Mouse (Mus musculus): Measurements from ENCODE around the gene Zfp106. TPM values are rescaled to one million over a fixed set of nuclear protein-coding genes. Genes with fewer than 3 reads are reported as not detected.
A peak's percentile ranks its signal among the peaks of the same experiment; 100 is the strongest.
"Not testable (repeated sequence)": the region's sequence is repeated elsewhere in the genome, so short reads cannot be mapped to it uniquely, and the experiment has no call there.

Zfp106 gene
- polyA plus RNA-seq, 1 experiment from 2014 or later, result 40.0 TPM

DNA sequence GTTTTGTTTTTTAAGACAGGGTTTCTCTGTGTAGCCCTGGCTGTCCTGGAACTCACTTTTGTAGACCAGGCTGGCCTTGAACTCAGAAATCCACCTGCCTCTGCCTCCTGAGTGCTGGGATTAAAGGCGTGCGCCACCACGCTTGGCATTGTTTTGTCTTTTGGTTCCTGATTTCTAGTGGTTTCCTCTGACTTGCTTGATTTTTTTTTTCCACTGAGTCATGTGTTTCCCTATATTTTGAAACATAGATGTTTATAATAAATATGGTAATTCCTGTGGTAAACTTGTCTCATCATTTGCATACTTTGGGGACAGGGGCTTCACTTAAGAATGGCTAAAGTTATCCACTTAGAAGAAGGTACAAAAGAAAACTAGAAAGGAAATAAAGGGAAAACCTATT is 8.5 kb upstream of the Zfp106 start:
- not testable (repeated sequence) for H3K27me3 ChIP-seq (replicated peaks); H3K9ac ChIP-seq; H3K4me2 ChIP-seq; H3K9me3 ChIP-seq; ATAC-seq (ENCODE audit: extremely low read depth, insufficient number of reproducible peaks, low FRiP score, low TSS enrichment); H3K27ac ChIP-seq (replicated peaks); H3K4me3 ChIP-seq
- peaks cover 13% of the 10 kb centered on the region for H3K4me1 ChIP-seq
- WGBS, result 90% methylated on average over 3 of the region's 3 CpGs
- H3K36me3 ChIP-seq, result peaks cover 15% of the 10 kb centered on the region

DNA sequence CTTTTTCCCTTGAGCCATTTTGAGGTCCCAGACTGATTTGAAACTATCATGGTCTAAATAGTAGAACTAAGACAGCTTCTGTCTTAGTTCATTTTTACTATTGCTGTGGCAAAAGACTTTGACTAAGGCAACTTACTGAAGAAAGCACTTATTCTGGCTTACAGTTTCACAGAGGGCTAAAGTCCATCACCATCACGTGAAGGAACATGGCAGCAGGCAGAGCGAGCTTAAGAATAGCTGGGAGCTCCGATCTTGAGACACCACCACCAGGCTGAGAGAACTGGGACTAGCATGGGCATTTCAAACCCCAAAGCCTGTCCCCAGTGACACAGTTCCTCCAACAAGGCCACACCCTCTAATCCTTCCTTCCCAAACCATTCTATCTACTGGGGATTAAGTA is 7.4 kb upstream of the Zfp106 start:
- 95% methylated on average over 3 of the region's 3 CpGs for WGBS

DNA sequence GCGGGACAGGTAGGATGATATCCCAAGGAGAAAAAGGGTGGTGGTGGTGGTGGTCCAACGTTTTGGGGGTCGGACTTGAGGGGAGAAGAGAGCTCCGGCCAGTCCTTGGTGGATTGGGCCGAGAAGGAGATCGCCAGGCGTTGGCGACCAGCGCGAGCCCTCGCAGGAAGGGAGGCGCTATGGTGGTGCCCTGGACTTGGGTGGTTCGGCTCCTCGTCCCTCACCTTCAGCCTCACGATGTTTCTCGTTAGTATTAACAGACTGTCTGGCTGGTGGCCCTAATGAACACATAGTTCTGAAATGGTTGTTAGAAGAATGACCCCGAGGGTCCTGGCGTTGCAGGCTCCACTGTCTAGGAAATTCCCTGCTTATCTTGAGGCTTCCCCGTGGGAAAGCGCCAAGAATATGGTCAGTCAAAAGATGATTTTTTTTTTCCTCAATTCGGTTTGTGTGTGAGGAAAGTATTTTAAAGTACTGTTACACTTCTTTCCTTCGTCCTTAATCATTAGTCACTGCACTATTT is 4.2 kb upstream of the Zfp106 start:
- Histone ChIP-seq H3K4me1 (peaks cover 20% of the 10 kb centered on the region), H3K36me3 (peaks cover 15% of the 10 kb centered on the region), H3K27ac (replicated peaks) (peak overlapping the region; percentile 90), H3K4me2 (peak overlapping the region; percentile 87), H3K4me3 (peak overlapping the region; percentile 81), H3K27me3 (replicated peaks) (no peaks in the 10 kb centered on the region), H3K9ac (peak overlapping the region; percentile 89), H3K9me3 (no peaks in the 10 kb centered on the region)
- peak; percentile 75 for ATAC-seq (ENCODE audit: extremely low read depth, insufficient number of reproducible peaks, low FRiP score, low TSS enrichment)
- 0% methylated on average over 22 of the region's 22 CpGs for WGBS

More for the DNA sequence above, 7.4 kb upstream of the Zfp106 start:
- no peak for ATAC-seq (ENCODE audit: extremely low read depth, insufficient number of reproducible peaks, low FRiP score, low TSS enrichment)
- Histone ChIP-seq H3K27me3 (replicated peaks) (no peaks in the 10 kb centered on the region), H3K4me3 (no peak overlapping the region), H3K9me3 (no peaks in the 10 kb centered on the region), H3K27ac (replicated peaks) (no peak overlapping the region), H3K4me2 (no peak overlapping the region), H3K36me3 (peaks cover 15% of the 10 kb centered on the region), H3K4me1 (peaks cover 16% of the 10 kb centered on the region), H3K9ac (no peak overlapping the region)

DNA sequence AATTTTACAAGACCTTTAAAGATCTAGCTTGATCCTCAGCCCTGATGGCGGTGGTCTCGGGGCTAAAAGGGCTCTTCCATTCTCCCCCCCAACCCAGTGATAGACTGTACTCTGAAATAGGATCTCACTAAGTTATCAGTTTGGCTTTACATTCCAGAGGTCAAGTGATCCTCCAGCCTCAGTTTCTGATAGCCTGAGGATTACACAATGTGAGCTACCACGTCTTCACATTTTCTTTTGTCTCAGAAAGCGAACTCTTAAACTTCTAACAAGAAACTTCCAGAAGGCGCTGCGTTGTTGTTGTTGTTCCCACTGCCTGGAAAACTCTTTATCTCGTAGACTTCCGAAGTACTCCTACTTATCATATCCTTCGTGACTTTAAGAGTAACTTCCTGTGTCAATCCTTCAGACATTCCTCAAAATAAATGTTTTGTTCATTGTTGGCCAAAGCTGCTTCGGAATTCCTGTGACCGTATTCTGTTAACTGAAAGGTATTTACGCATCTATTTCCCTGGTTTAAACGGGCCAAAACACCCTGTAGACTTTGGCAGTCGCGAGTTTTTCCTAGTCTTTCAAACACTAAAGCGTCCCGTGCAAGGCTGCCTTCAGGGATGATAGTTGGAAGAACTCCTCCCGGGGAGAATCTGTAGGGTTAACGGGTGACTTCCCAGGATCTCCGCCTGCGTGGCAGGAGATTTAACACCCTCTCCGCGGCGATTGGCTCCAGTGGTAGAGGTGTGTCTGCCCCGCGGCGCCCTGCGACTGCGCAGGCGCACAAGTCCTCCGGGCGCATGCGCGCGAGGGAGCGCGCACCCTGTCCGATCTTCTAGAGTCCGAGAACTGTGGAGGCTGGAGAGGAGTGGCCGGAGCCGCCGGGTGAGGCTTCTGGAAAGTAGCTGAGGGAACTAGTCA is 3.5 kb upstream of the Zfp106 start, which contains the start of gene Snap23:
Gene Snap23 (plus strand): TSS at position 786 of the 912 bp plus-strand sequence.
- Histone ChIP-seq H3K4me3 (peak within 1 kb of the TSS; percentile 81), H3K9me3 (no peaks in the 10 kb centered on the region), H3K4me1 (peaks cover 27% of the 10 kb centered on the region), H3K9ac (peak within 1 kb of the TSS; percentile 89), H3K36me3 (peaks cover 14% of the 10 kb centered on the region), H3K27ac (replicated peaks) (peak within 1 kb of the TSS; percentile 90), H3K27me3 (replicated peaks) (no peaks in the 10 kb centered on the region), H3K4me2 (peak within 1 kb of the TSS; percentile 87)
- ATAC-seq (ENCODE audit: extremely low read depth, insufficient number of reproducible peaks, low FRiP score, low TSS enrichment), result peak; percentile 92
- under 1% methylated on average over 42 of the region's 42 CpGs for WGBS

DNA sequence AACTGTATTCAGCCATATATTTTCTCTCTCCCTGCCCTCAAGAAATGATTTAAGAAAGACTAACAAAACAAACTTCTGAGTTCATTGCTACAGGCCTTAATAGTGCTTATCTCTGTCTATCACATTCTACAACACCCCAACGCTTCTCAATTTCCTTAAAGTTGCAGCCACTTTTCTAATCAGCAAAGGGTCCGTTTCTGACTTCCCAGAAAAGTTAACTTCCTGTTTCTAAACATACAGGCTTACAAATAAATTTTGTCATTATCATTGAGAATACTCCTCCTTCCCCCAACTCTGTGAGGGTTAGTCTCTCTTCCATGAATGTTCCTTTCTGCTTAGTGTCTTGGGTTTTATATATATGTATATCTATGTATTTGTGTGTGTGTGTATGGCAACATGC is 1.7 kb upstream of the Zfp106 start:
- no peak overlapping the region for H3K4me2 ChIP-seq
- H3K4me3 ChIP-seq, result no peak overlapping the region
- WGBS, result 64% methylated on average over 2 of the region's 2 CpGs
- H3K27ac ChIP-seq (replicated peaks), result no peak overlapping the region
- no peak for ATAC-seq (ENCODE audit: extremely low read depth, insufficient number of reproducible peaks, low FRiP score, low TSS enrichment)
- H3K9me3 ChIP-seq, result no peaks in the 10 kb centered on the region
- peaks cover 8% of the 10 kb centered on the region for H3K36me3 ChIP-seq
- H3K27me3 ChIP-seq (replicated peaks), result no peaks in the 10 kb centered on the region
- H3K4me1 ChIP-seq, result peaks cover 33% of the 10 kb centered on the region
- H3K9ac ChIP-seq, result no peak overlapping the region

DNA sequence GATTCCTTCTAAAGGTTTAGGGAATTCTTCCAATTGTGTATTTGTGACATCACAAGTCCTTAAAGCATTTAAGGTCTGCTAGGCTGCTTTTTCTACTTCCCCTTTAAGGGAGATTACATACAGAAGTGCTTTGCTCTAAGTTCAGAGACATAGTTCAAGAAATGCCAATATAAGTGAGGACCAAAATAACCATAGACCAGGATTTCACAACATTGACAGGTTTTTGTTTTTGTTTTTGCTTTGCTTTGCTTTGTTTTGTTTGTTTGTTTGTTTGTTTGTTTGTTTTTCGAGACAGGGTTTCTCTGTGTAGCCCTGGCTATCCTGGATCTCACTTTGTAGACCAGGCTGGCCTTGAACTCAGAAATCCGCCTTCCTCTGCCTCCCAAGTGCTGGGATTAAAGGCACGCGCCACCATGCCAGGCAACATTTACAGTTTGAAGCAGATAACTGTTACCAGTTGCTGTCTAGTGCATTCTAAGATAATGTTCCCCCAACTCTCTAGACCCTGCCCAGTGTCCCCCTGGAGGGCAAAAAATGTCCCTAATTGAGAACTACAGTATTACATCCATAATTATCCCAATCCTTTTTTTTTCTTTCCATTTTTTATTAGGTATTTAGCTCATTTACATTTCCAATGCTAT is 1.0 kb upstream of the Zfp106 start:
- not testable (repeated sequence) for H3K36me3 ChIP-seq; H3K9me3 ChIP-seq; H3K9ac ChIP-seq; H3K27ac ChIP-seq (replicated peaks); H3K27me3 ChIP-seq (replicated peaks); ATAC-seq (ENCODE audit: extremely low read depth, insufficient number of reproducible peaks, low FRiP score, low TSS enrichment); H3K4me3 ChIP-seq; H3K4me2 ChIP-seq
- 90% methylated on average over 4 of the region's 4 CpGs for WGBS
- H3K4me1 ChIP-seq, result peaks cover 33% of the 10 kb centered on the region

DNA sequence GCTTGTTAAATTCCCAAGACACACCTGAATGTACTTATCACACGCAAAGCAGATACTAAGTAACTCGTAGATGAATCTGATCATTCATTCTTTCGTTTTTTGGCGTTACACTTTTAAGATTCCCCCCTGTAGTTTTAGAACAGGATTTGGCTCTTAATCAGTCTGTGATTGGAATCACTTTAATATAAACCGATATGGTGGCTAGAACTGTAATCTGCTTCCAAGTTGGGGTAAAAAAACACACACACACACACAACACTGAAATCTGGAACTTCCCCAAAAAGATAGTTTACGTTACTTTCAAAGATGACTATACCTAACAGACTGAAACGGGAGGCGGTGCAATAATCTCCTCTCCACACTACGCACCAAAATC is 796 bp downstream of the Zfp106 start:
- Histone ChIP-seq H3K27me3 (replicated peaks) (no peaks in the 10 kb centered on the region), H3K4me3 (peak overlapping the region; percentile 75), H3K27ac (replicated peaks) (peak overlapping the region; percentile 77), H3K4me1 (peaks cover 20% of the 10 kb centered on the region), H3K36me3 (peaks cover 10% of the 10 kb centered on the region), H3K9me3 (no peaks in the 10 kb centered on the region), H3K4me2 (peak overlapping the region; percentile 77), H3K9ac (peak overlapping the region; percentile 91)
- WGBS, result 19% methylated on average over 9 of the region's 9 CpGs
- ATAC-seq (ENCODE audit: extremely low read depth, insufficient number of reproducible peaks, low FRiP score, low TSS enrichment), result no peak

DNA sequence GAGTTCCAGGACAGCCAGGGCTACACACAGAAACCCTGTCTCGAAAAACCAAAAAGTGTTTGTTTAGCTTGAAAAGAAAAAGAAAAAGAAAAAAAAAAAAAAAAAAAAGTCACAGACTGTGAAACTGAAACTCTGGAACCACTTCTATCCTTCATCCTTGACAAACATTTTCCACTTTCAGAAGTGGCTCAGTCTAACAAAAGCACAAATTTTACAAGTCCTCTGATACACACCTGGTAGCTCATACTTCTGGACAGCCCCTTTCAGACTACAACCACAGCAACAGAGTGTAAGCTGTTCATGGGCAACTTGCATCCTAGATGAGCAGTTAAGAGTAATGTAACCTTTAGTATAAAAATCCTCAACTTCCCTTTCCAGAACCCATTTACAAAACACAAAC is 2.1 kb downstream of the Zfp106 start:
- H3K4me3 ChIP-seq, result no peak overlapping the region
- H3K27ac ChIP-seq (replicated peaks), result no peak overlapping the region
- 88% methylated on average over 1 of the region's 1 CpGs for WGBS
- H3K36me3 ChIP-seq, result peaks cover 20% of the 10 kb centered on the region
- H3K9ac ChIP-seq, result no peak overlapping the region; the same call in 1 of the 2 replicates
- H3K27me3 ChIP-seq (replicated peaks), result no peaks in the 10 kb centered on the region
- H3K4me2 ChIP-seq, result peak overlapping the region; percentile 77; the same call in 1 of the 2 replicates
- no peak for ATAC-seq (ENCODE audit: extremely low read depth, insufficient number of reproducible peaks, low FRiP score, low TSS enrichment)
- peaks cover 18% of the 10 kb centered on the region for H3K4me1 ChIP-seq
- no peaks in the 10 kb centered on the region for H3K9me3 ChIP-seq

DNA sequence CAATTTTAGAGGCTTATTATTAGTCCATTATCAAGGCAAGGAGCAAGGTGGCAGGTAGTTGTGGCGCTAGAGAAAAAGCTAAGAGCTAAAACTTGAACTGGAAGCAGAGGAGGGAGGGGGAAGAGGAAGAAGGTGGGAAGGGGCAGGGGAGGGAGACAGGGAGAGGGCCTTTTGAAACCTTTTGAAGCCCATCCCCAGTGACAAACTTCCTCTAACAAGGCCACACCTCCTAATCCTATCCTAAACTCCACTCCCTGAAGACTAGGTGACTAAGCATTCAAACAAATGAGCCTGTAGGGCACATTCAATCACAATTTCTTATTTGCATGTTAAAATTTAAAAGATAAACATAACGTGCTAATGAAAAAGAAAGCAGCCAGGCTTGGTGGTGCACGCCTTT is 4.8 kb downstream of the Zfp106 start:
- Histone ChIP-seq H3K36me3 (peaks cover 40% of the 10 kb centered on the region), H3K9me3 (no peaks in the 10 kb centered on the region), H3K4me3 (no peak overlapping the region), H3K9ac (no peak overlapping the region), H3K27me3 (replicated peaks) (no peaks in the 10 kb centered on the region), H3K4me1 (peaks cover 15% of the 10 kb centered on the region), H3K27ac (replicated peaks) (no peak overlapping the region), H3K4me2 (no peak overlapping the region)
- WGBS, result 70% methylated on average over 3 of the region's 3 CpGs
- no peak for ATAC-seq (ENCODE audit: extremely low read depth, insufficient number of reproducible peaks, low FRiP score, low TSS enrichment)

DNA sequence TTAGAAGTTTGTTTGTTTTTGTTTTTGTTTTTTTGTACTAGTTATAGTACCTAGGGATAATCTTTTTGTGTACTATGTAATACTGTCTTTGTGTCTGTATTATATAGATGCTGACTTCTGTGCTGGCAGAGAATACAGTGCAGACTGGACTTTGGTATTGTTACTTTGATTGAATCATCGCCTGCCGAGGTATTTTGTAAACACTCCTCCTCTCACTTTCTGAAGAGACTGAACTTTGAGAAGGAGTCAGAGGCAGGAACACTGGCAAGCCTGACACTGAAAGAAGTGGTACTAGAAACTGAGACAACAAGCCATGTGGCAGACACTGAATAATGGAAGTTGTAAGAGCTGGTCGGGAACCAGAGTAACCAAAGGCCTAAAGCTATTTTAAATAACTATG is 6.8 kb downstream of the Zfp106 start:
- H3K27me3 ChIP-seq (replicated peaks), result no peaks in the 10 kb centered on the region
- no peak for ATAC-seq (ENCODE audit: extremely low read depth, insufficient number of reproducible peaks, low FRiP score, low TSS enrichment)
- no peak overlapping the region for H3K27ac ChIP-seq (replicated peaks)
- peaks cover 58% of the 10 kb centered on the region for H3K36me3 ChIP-seq
- no peak overlapping the region for H3K9ac ChIP-seq
- 76% methylated on average over 3 of the region's 3 CpGs for WGBS
- no peak overlapping the region for H3K4me3 ChIP-seq
- H3K4me2 ChIP-seq, result no peak overlapping the region
- H3K4me1 ChIP-seq, result peaks cover 4% of the 10 kb centered on the region; the same call in 1 of the 2 replicates
- H3K9me3 ChIP-seq, result no peaks in the 10 kb centered on the region

DNA sequence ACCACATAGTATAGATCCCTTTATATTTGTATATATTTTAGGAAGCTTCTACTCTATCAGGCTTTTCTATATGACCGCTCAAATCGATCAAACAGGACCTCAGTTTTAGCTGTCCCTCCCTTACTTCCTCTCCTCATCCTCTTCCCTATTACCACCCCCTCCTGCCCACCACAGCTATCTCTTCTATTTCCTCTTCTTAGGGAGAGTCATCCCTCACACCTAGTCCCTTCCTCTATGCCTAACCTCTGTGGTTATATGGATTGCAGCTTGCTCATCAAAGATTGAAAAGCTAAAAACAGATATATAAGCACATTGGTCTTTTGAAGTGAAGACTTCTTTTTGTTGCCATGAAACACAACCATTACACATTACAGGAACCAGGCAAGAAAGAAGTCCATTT is 18.9 kb downstream of the Zfp106 start:
- no peak overlapping the region for H3K9ac ChIP-seq
- no peaks in the 10 kb centered on the region for H3K9me3 ChIP-seq
- H3K27ac ChIP-seq (replicated peaks), result no peak overlapping the region
- H3K36me3 ChIP-seq, result peaks cover 46% of the 10 kb centered on the region
- 86% methylated on average over 2 of the region's 2 CpGs for WGBS
- no peak overlapping the region for H3K4me3 ChIP-seq
- no peak overlapping the region for H3K4me2 ChIP-seq
- H3K27me3 ChIP-seq (replicated peaks), result no peaks in the 10 kb centered on the region
- ATAC-seq (ENCODE audit: extremely low read depth, insufficient number of reproducible peaks, low FRiP score, low TSS enrichment), result no peak
- peaks cover 14% of the 10 kb centered on the region for H3K4me1 ChIP-seq
